28 mouse cellular contexts compared by ENCODE assay signal in the genomic region with DNA sequence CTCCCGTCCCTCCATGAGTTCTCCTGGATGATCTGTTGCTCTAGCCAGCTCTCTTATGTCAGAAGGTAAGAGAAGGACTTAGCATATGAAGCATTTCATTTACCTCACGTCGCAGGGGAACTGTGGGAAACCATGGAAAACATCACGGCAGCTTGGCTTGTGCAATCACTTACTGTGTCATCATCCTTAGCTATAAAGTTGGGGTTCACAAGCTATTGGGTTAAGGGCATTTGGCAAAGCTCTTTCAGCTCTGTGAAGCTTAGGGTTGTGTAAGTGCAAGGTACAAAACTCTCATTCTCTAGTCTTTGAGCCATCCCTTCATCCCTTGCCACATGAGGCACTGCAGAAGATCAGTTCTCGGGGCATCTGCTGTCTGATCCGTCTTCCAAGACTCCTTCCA.
"Had no signal": no experiment of that assay in that cellular context is flagged by ENCODE, and none has a peak within 500 bp of the region (broad histone marks: within the 10 kb centered on the region; RNA-seq: fewer than 3 reads in every experiment).

No protein-coding gene starts in this region.

- H3K27ac ChIP-seq: embryonic facial prominence, embryonic 10.5 days; embryonic facial prominence, embryonic 12.5 days; embryonic facial prominence, embryonic 13.5 days; embryonic facial prominence, embryonic 15.5 days; forebrain, embryonic 10.5 days; forebrain, embryonic 12.5 days; forebrain, embryonic 13.5 days; forebrain, embryonic 15.5 days; gastrocnemius, adult 2 months; heart, adult 2 months had no signal

- ATAC-seq: forebrain, embryonic 13.5 days; forebrain, embryonic 14.5 days; forebrain, embryonic 15.5 days; forebrain, embryonic 16.5 days; forebrain, postnatal 0 days had no signal

- H3K9ac ChIP-seq: embryonic facial prominence, embryonic 12.5 days; embryonic facial prominence, embryonic 13.5 days; embryonic facial prominence, embryonic 15.5 days; forebrain, embryonic 12.5 days; forebrain, embryonic 13.5 days; forebrain, embryonic 15.5 days; forebrain, postnatal 0 days had no signal

- H3K4me3 ChIP-seq: embryonic facial prominence, embryonic 10.5 days; embryonic facial prominence, embryonic 12.5 days; embryonic facial prominence, embryonic 13.5 days; embryonic facial prominence, embryonic 15.5 days; erythroblast, embryonic 14.5 days; forebrain, embryonic 10.5 days; forebrain, embryonic 12.5 days; forebrain, embryonic 13.5 days; forebrain, embryonic 15.5 days; gastrocnemius, adult 2 months; heart, adult 2 months had no signal

- H3K27me3 ChIP-seq: embryonic facial prominence, embryonic 12.5 days; embryonic facial prominence, embryonic 13.5 days; embryonic facial prominence, embryonic 15.5 days; forebrain, embryonic 12.5 days; forebrain, embryonic 13.5 days; forebrain, embryonic 15.5 days had no signal

- H3K4me1 ChIP-seq: embryonic facial prominence, embryonic 10.5 days; embryonic facial prominence, embryonic 12.5 days; embryonic facial prominence, embryonic 13.5 days; embryonic facial prominence, embryonic 15.5 days; forebrain, embryonic 10.5 days; forebrain, embryonic 12.5 days; forebrain, embryonic 13.5 days; forebrain, embryonic 15.5 days had no signal

- DNase-seq: cerebellum, adult 18-20 months; cerebellum, adult 8-10 months; cerebellum, adult 9-10 months; cerebellum, adult 9-11 months; cerebellum, postnatal 10 days; cerebellum, postnatal 14 days; cerebellum, postnatal 36 days; embryo, embryonic 11 days; forebrain, postnatal 0 days; gastrocnemius, adult 2 months; gastrocnemius, postnatal 10 days; gastrocnemius, postnatal 14 days; gastrocnemius, postnatal 25 days; gastrocnemius, postnatal 36 days; heart, adult 11 months; heart, adult 18-20 months; heart, adult 2 months had no signal

- H3K36me3 ChIP-seq: embryonic facial prominence, embryonic 10.5 days; embryonic facial prominence, embryonic 12.5 days; embryonic facial prominence, embryonic 13.5 days; embryonic facial prominence, embryonic 15.5 days; forebrain, embryonic 10.5 days; forebrain, embryonic 12.5 days; forebrain, embryonic 15.5 days had no signal

- H3K4me2 ChIP-seq: embryonic facial prominence, embryonic 12.5 days; embryonic facial prominence, embryonic 13.5 days; embryonic facial prominence, embryonic 15.5 days; forebrain, embryonic 12.5 days; forebrain, embryonic 13.5 days; forebrain, embryonic 15.5 days had no signal

- H3K9me3 ChIP-seq: embryonic facial prominence, embryonic 10.5 days; embryonic facial prominence, embryonic 12.5 days; embryonic facial prominence, embryonic 13.5 days; embryonic facial prominence, embryonic 15.5 days; forebrain, embryonic 13.5 days; forebrain, embryonic 15.5 days had no signal
